ENCODE assay signal across 29 mouse cellular contexts in genomic region chr9:5310112-5310511, GRCm38 (mm10). TPM values are rescaled to one million over a fixed set of nuclear protein-coding genes. Genes with fewer than 3 reads are reported as not detected.
A peak's percentile ranks its signal among the peaks of the same experiment; 100 is the strongest.
DNase-seq lines count a peak whose midpoint lies in the region; ATAC-seq and TF ChIP-seq lines count a peak whose summit lies in the region.
"Had no signal": no experiment of that assay in that cellular context is flagged by ENCODE, and none has a peak within 500 bp of the region (broad histone marks: within the 10 kb centered on the region; RNA-seq: fewer than 3 reads in every experiment).

No protein-coding gene starts in this region.

- no peak for ATAC-seq in liver, postnatal 0 days
- ATAC-seq: forebrain, embryonic 15.5 days; hindbrain, embryonic 16.5 days had no signal

- H3K27me3 ChIP-seq in liver, postnatal 0 days (ENCODE audit: insufficient read depth, low read length): no peaks in the 10 kb centered on the region
- H3K27me3 ChIP-seq: embryonic facial prominence, embryonic 13.5 days; forebrain, embryonic 12.5 days; forebrain, embryonic 15.5 days; heart, embryonic 12.5 days; heart, embryonic 15.5 days; hindbrain, embryonic 13.5 days had no signal

- no peaks in the 10 kb centered on the region for H3K4me1 ChIP-seq in liver, postnatal 0 days (ENCODE audit: insufficient read depth)
- H3K4me1 ChIP-seq in ES-E14 (ENCODE audit: control insufficient read depth in 2 of 2, insufficient read depth in 2 of 2, low read length in 2 of 2, poor library complexity in 1 of 2): no peaks in the 10 kb centered on the region
- H3K4me1 ChIP-seq: embryonic facial prominence, embryonic 10.5 days; embryonic facial prominence, embryonic 13.5 days; forebrain, embryonic 12.5 days; forebrain, embryonic 15.5 days; heart, embryonic 12.5 days; heart, embryonic 15.5 days; hindbrain, embryonic 10.5 days; hindbrain, embryonic 13.5 days had no signal

- TF ChIP-seq EP300 in liver, postnatal 0 days (IDR thresholded peaks at IDR 0.05; ENCODE audit: low read depth): no peak

- in situ Hi-C loops in ES-E14 (cut with MboI; ENCODE audit: low sequenced_read_pairs in 2 of 2, unreplicated experiment in 2 of 2): no loop called here

- no peak overlapping the region for H3K4me3 ChIP-seq in liver, postnatal 0 days (ENCODE audit: low read depth, low read length)
- H3K4me3 ChIP-seq in ES-E14 (ENCODE audit: insufficient read depth in 1 of 2, low read depth in 1 of 2, low read length in 2 of 2, poor library complexity in 1 of 2, severe bottlenecking in 1 of 2) (no peak overlapping the region), macrophage (ENCODE audit: inconsistent target) (peak overlapping the region; percentile 68)
- H3K4me3 ChIP-seq: embryonic facial prominence, embryonic 10.5 days; embryonic facial prominence, embryonic 13.5 days; erythroblast, embryonic 14.5 days; forebrain, embryonic 12.5 days; forebrain, embryonic 15.5 days; heart, embryonic 12.5 days; heart, embryonic 15.5 days; hindbrain, embryonic 10.5 days; hindbrain, embryonic 13.5 days had no signal

- no peaks in the 10 kb centered on the region for H3K36me3 ChIP-seq in liver, postnatal 0 days (replicated peaks; ENCODE audit: insufficient read depth, low read length)
- H3K36me3 ChIP-seq in ES-E14 (ENCODE audit: control insufficient read depth, insufficient read depth, low read length, poor library complexity, severe bottlenecking) (no peaks in the 10 kb centered on the region), macrophage (ENCODE audit: inconsistent target) (peaks cover 11% of the 10 kb centered on the region)
- H3K36me3 ChIP-seq: embryonic facial prominence, embryonic 10.5 days; embryonic facial prominence, embryonic 13.5 days; forebrain, embryonic 12.5 days; forebrain, embryonic 15.5 days; G1E; heart, embryonic 12.5 days; heart, embryonic 15.5 days; hindbrain, embryonic 10.5 days; hindbrain, embryonic 13.5 days had no signal

- no peaks in the 10 kb centered on the region for H3K9me3 ChIP-seq in liver, postnatal 0 days (ENCODE audit: low read length)
- no peaks in the 10 kb centered on the region for H3K9me3 ChIP-seq in ES-E14 (ENCODE audit: control insufficient read depth, insufficient read depth, low read depth, low read length)
- H3K9me3 ChIP-seq: embryonic facial prominence, embryonic 10.5 days; embryonic facial prominence, embryonic 13.5 days; forebrain, embryonic 12.5 days; forebrain, embryonic 15.5 days; G1E; heart, embryonic 15.5 days; hindbrain, embryonic 10.5 days; hindbrain, embryonic 13.5 days had no signal

- H3K27ac ChIP-seq in liver, postnatal 0 days (ENCODE audit: low read depth): no peak overlapping the region
- no peak overlapping the region for H3K27ac ChIP-seq in ES-E14 (ENCODE audit: insufficient read depth, low read depth, low read length, poor library complexity, severe bottlenecking)
- H3K27ac ChIP-seq in macrophage: no peak overlapping the region
- H3K27ac ChIP-seq: embryonic facial prominence, embryonic 10.5 days; embryonic facial prominence, embryonic 13.5 days; forebrain, embryonic 12.5 days; forebrain, embryonic 15.5 days; heart, embryonic 15.5 days; hindbrain, embryonic 10.5 days; hindbrain, embryonic 13.5 days had no signal

- H3K9ac ChIP-seq in liver, postnatal 0 days (replicated peaks): no peak overlapping the region
- no peak overlapping the region for H3K9ac ChIP-seq in ES-E14 (ENCODE audit: insufficient read depth, low read depth, low read length, poor library complexity, severe bottlenecking)
- H3K9ac ChIP-seq: embryonic facial prominence, embryonic 13.5 days; forebrain, embryonic 12.5 days; forebrain, embryonic 15.5 days; heart, embryonic 12.5 days; heart, embryonic 15.5 days; hindbrain, embryonic 13.5 days had no signal

- no peak for TF ChIP-seq CTCF in liver, postnatal 0 days (IDR thresholded peaks at IDR 0.05; ENCODE audit: low read depth)

- peak overlapping the region; percentile 43; the same call in 1 of the 2 replicates for H3K4me2 ChIP-seq in liver, postnatal 0 days (ENCODE audit: low read depth, low read length)
- H3K4me2 ChIP-seq: embryonic facial prominence, embryonic 13.5 days; forebrain, embryonic 12.5 days; forebrain, embryonic 15.5 days; heart, embryonic 12.5 days; heart, embryonic 15.5 days; hindbrain, embryonic 13.5 days had no signal

- peaks cover 64% of the 10 kb centered on the region for H3K79me2 ChIP-seq in macrophage (ENCODE audit: inconsistent target)

- DNase-seq in liver, postnatal 0 days: no peak
- DNase-seq in liver (no peak), ES-E14 (ENCODE audit: low read depth, low spot score) (no peak)
- DNase-seq in kidney, postnatal 4 days: no peak
- DNase-seq in embryo, embryonic 10.5 days (ENCODE audit: low spot score): no peak
- DNase-seq: adrenal gland, adult 2 months; adrenal gland, postnatal 14 days; cerebellum, adult 11 months; cerebellum, adult 2 months; cerebellum, adult 9-11 months; cerebellum, postnatal 25 days; embryo, embryonic 11 days; gastrocnemius, postnatal 25 days; heart, adult 18-20 months; heart, postnatal 10 days; heart, postnatal 36 days had no signal

TF ChIP-seq in ES-E14, 5 proteins besides CTCF, POLR2A, EP300 and RAD21:
- peak; percentile 88 for TF ChIP-seq MAFK (IDR thresholded peaks at IDR 0.05; ENCODE audit: insufficient read depth, low read depth, low read length)
- TF ChIP-seq ZNF384 (IDR thresholded peaks at IDR 0.05; ENCODE audit: low read depth, low read length): no peak
- no peak for TF ChIP-seq HCFC1 (IDR thresholded peaks at IDR 0.05; ENCODE audit: borderline replicate concordance, insufficient read depth, low read length)
- TF ChIP-seq CHD2 (IDR thresholded peaks at IDR 0.05; ENCODE audit: low read depth, low read length): no peak
- no peak for TF ChIP-seq ZC3H11A (IDR thresholded peaks at IDR 0.05; ENCODE audit: borderline replicate concordance, low read depth, low read length)

RNA-seq across cellular contexts. Expression of gene Casp4, which starts 1.5 kb away (rescaled TPM):
- polyA plus RNA-seq in liver, postnatal 0 days (2015; fragmentation: Nextera tagmentation; extraction: Ambion mirVana): 2.1 and 2.2 TPM in 2 replicates
- 0.40 TPM in 1 of 2 replicates, not detected in the other for total RNA-seq in ES-E14 (2012; rRNA removed)
- 1,000 to 10,000 TPM in 8 of 26 experiments, 100 to 1,000 TPM in 17, 10 to 100 TPM in 1; 90.7 to 1,692 (median 616) TPM for total RNA-seq in macrophage (2018; cell fraction: chromatin; rRNA removed)
- total RNA-seq in macrophage (2018; cell fraction: cytosol; rRNA removed): 100 to 1,000 TPM in 14 of 26 experiments, 10 to 100 TPM in 12; 25.5 to 197 (median 106) TPM
- 1,000 to 10,000 TPM in 3 of 26 experiments, 100 to 1,000 TPM in 23; 108 to 1,430 (median 503) TPM for total RNA-seq in macrophage (2018; cell fraction: nucleus; rRNA removed)
- polyA plus RNA-seq in macrophage (2018): 23.7 to 53.4 TPM (median 51.8 TPM) in 3 replicates
- total RNA-seq: G1E had no signal
- polyA plus RNA-seq: embryonic facial prominence, embryonic 10.5 days; erythroblast, embryonic 14.5 days; G1E; hindbrain, embryonic 10.5 days had no signal

RNA-seq across cellular contexts. Expression of gene Casp1, which starts 11.8 kb away (rescaled TPM):
- 4.3 and 5.1 TPM in 2 replicates for polyA plus RNA-seq in liver, postnatal 0 days (2015; fragmentation: Nextera tagmentation; extraction: Ambion mirVana)
- total RNA-seq in ES-E14 (2012; rRNA removed): 0.36 TPM in 1 of 2 replicates, not detected in the other
- 100 to 1,000 TPM in 14 of 26 experiments, 10 to 100 TPM in 12; 64.3 to 298 (median 129) TPM for total RNA-seq in macrophage (2018; cell fraction: chromatin; rRNA removed)
- 100 to 1,000 TPM; 103 to 313 (median 192) TPM for total RNA-seq in macrophage (2018; cell fraction: cytosol; rRNA removed)
- 100 to 1,000 TPM in 17 of 26 experiments, 10 to 100 TPM in 9; 76.9 to 348 (median 163) TPM for total RNA-seq in macrophage (2018; cell fraction: nucleus; rRNA removed)
- 124 to 216 TPM (median 137 TPM) in 3 replicates for polyA plus RNA-seq in macrophage (2018)
- total RNA-seq: G1E had no signal
- polyA plus RNA-seq: adrenal gland, adult 2 months; erythroblast, embryonic 14.5 days; G1E had no signal

RNA-seq across cellular contexts. Expression of gene Casp12, which starts 35.1 kb away (rescaled TPM):
- 1.0 and 1.2 TPM in 2 replicates for polyA plus RNA-seq in liver, postnatal 0 days (2015; fragmentation: Nextera tagmentation; extraction: Ambion mirVana)
- 0.42 and 1.1 TPM in 2 replicates for total RNA-seq in ES-E14 (2012; rRNA removed)
- total RNA-seq in macrophage (2018; cell fraction: chromatin; rRNA removed): 10 to 100 TPM in 2 of 26 experiments, 1 to 10 TPM in 18, under 1 TPM in 5, not detected in 1; 0.56 to 44.2 (median 2.9) TPM
- total RNA-seq in macrophage (2018; cell fraction: cytosol; rRNA removed): 1 to 10 TPM in 15 of 26 experiments, under 1 TPM in 11; 0.32 to 2.8 (median 1.1) TPM
- 10 to 100 TPM in 2 of 26 experiments, 1 to 10 TPM in 19, under 1 TPM in 5; 0.44 to 40.8 (median 2.0) TPM for total RNA-seq in macrophage (2018; cell fraction: nucleus; rRNA removed)
- polyA plus RNA-seq in macrophage (2018): 0.59 to 2.6 TPM in 2 of 3 replicates, not detected in the other
- polyA plus RNA-seq: embryonic facial prominence, embryonic 10.5 days; erythroblast, embryonic 14.5 days; forebrain, embryonic 12.5 days; G1E; hindbrain, embryonic 10.5 days; inflammation-experienced regulatory T-cells, adult 6 months had no signal

Comparison
In these comparisons a context has a peak if more than half of its experiments do, and no peak if none do; other contexts are left out.
1. RNA of gene Casp1, which starts 11.8 kb away (polyA plus RNA-seq): 124 to 216 TPM in macrophage; 4.3 to 5.1 TPM in liver, postnatal 0 days; every median in the first group is over 10 times any median in the second.